Mouse (Mus musculus): ENCODE results near the gene C5ar1.

Gene C5ar1

GRCm38 (mm10) chr7:16221582-16222272 lies 37.6 kb downstream of the C5ar1 start, which contains the start of gene Dhx34:
Gene Dhx34 (minus strand): TSS chr7:16222037.
- DNase-seq (ENCODE audit: low read depth, low spot score), result peak; percentile 94

- no peak for DNase-seq (ENCODE audit: low read depth, low spot score)
Observed at GRCm38 (mm10) chr7:16213986-16214385, 45.4 kb downstream of the C5ar1 start.

GRCm38 (mm10) chr7:16213196-16213595 lies 46.1 kb downstream of the C5ar1 start:
- no peak for DNase-seq (ENCODE audit: low read depth, low spot score)

- no peak for DNase-seq (ENCODE audit: low read depth, low spot score)
Observed at GRCm38 (mm10) chr7:16210862-16211365, 48.4 kb downstream of the C5ar1 start.

GRCm38 (mm10) chr7:16208781-16209665 lies 50.3 kb downstream of the C5ar1 start:
- DNase-seq (ENCODE audit: low read depth, low spot score), result no peak

GRCm38 (mm10) chr7:16207496-16207895 lies 51.8 kb downstream of the C5ar1 start:
- peak; percentile 60 for DNase-seq (ENCODE audit: low read depth, low spot score)

- no peak for DNase-seq (ENCODE audit: low read depth, low spot score)
Observed at GRCm38 (mm10) chr7:16207076-16207475, 52.3 kb downstream of the C5ar1 start.

GRCm38 (mm10) chr7:16204791-16205190 lies 54.5 kb downstream of the C5ar1 start:
- DNase-seq (ENCODE audit: low read depth, low spot score), result no peak

- DNase-seq (ENCODE audit: low read depth, low spot score), result no peak
Observed at GRCm38 (mm10) chr7:16203505-16203903, 55.8 kb downstream of the C5ar1 start.

- no peak for DNase-seq (ENCODE audit: low read depth, low spot score)
Observed at GRCm38 (mm10) chr7:16202756-16203504, 56.4 kb downstream of the C5ar1 start.

GRCm38 (mm10) chr7:16201136-16201535 lies 58.2 kb downstream of the C5ar1 start:
- DNase-seq (ENCODE audit: low read depth, low spot score), result no peak

GRCm38 (mm10) chr7:16198540-16198939 lies 60.8 kb downstream of the C5ar1 start:
- DNase-seq (ENCODE audit: low read depth, low spot score), result no peak

GRCm38 (mm10) chr7:16197166-16197565 lies 62.2 kb downstream of the C5ar1 start:
- DNase-seq (ENCODE audit: low read depth, low spot score), result no peak
